Mouse (Mus musculus) adrenal gland, postnatal 25 days (tissue): ENCODE data around the gene Tmem18. TPM values are rescaled to one million over a fixed set of nuclear protein-coding genes. Genes with fewer than 3 reads are reported as not detected.

ENCODE experiments used
- microRNA-seq, 2 experiments: library from miRNA; unstranded; fragments of <30 nt; microRNA quantifications; one replicate each; pipeline ENCODE4 v1.2.0; 2021
- total RNA-seq: library from RNA; stranded (reverse); gene quantifications from 2 replicates; pipeline ENCODE4 v1.2.3, GENCODE M21; 2021

Tmem18 gene
- total RNA-seq, 1 experiment from 2014 or later, result 24.4 TPM

Small RNA genes within 50 kb of the gene (microRNA-seq; reads per million reads assigned to microRNA genes)
- 0 reads per million in 2 experiments for gene Gm25243

Other genes starting within 250 kb of the Tmem18 start
- gene Sntg2, start 211.1 kb upstream of the Tmem18 start, total RNA-seq, result 0.76 TPM in 1 of 2 replicates, not detected in the other